Mouse (Mus musculus) lung, adult 2 months (tissue): ENCODE data around the gene Sergef. TPM values are rescaled to one million over a fixed set of nuclear protein-coding genes. Genes with fewer than 3 reads are reported as not detected.

Experiments used
- DNase-seq: peaks from one replicate; pipeline ENCODE4 v3.0.0; 2022
- H3K4me1 ChIP-seq: fragments of 200-500 bp; 2 replicates; pipeline ENCODE4 v1.6.1; 2011; ENCODE audit warnings: low read length; ENCODE audit not compliant: control insufficient read depth, insufficient read depth
- H3K4me3 ChIP-seq: fragments of 200-500 bp; replicated peaks from 2 replicates; pipeline ENCODE3; 2011; ENCODE audit warnings: low read depth, mild to moderate bottlenecking, control low read depth, low read length; ENCODE audit errors: extremely low read depth
- CTCF ChIP-seq: fragments of 200-500 bp; IDR thresholded peaks from 2 replicates; pipeline ENCODE4 v1.5.1; 2011; ENCODE audit warnings: mild to moderate bottlenecking, low read length, control low read depth; ENCODE audit not compliant: insufficient read depth
- POLR2A ChIP-seq: fragments of 200-500 bp; IDR thresholded peaks from 2 replicates; pipeline ENCODE4 v1.6.1; 2011; ENCODE audit warnings: low read depth, mild to moderate bottlenecking, control low read depth, low read length, borderline replicate concordance; ENCODE audit errors: extremely low read depth
- WGBS: fragments of 180-500 bp; shearing (Covaris S2); methylation state at CpG from one replicate; pipeline ENCODE4 v1.1.7; 2018; 5-methylcytosine and 5-hydroxymethylcytosine counted together
- polyA plus RNA-seq: library from polyadenylated mRNA; depleted of rRNA; stranded (reverse); fragments of >200 nt; gene quantifications from 2 replicates; pipeline ENCODE4 v1.2.3, GENCODE M21; 2012

Gene Sergef
- polyA plus RNA-seq, 1 experiment, result 9.5 TPM

- no peak for DNase-seq
- no peaks in the 10 kb centered on the region for H3K4me1 ChIP-seq
- TF ChIP-seq POLR2A (no peak), CTCF (no peak)
- H3K4me3 ChIP-seq, result no peak overlapping the region
- 35% methylated on average over 12 of the region's 12 CpGs for WGBS
These were observed 230.3 kb downstream of the Sergef start for GRCm38 (mm10) chr7:46409204-46409789.

GRCm38 (mm10) chr7:46408606-46409005, 231.0 kb downstream of the Sergef start:
- 76% methylated on average over 9 of the region's 9 CpGs for WGBS

DNA sequence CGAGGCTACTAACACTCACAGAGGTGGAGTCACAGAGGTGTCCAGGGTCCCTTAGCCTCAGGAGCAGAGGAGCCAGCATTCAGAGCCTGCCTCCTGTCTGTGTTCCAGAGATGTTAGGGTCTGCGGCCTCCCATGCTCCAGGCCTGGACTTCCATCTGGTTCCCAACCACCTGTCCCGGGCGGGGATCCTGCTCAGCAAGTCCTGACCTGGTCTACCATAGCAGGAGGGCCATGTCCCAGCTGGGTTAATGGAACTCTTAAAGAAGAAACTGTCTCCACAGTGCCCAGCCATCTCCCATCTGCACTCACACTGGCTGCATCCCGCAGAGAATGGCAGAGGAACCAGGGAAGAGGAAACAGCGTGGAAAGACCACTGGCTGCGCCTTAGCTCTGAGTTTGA, 234.9 kb downstream of the Sergef start:
- 81% methylated on average over 7 of the region's 7 CpGs for WGBS
- no peak overlapping the region for H3K4me3 ChIP-seq
- TF ChIP-seq POLR2A (no peak), CTCF (no peak)
- DNase-seq, result no peak
- no peaks in the 10 kb centered on the region for H3K4me1 ChIP-seq

More at GRCm38 (mm10) chr7:46408606-46409005, 231.0 kb downstream of the Sergef start:
- no peak for DNase-seq
- Histone ChIP-seq H3K4me1 (no peaks in the 10 kb centered on the region), H3K4me3 (no peak overlapping the region)
- TF ChIP-seq POLR2A, result no peak

GRCm38 (mm10) chr7:46403616-46404485, 235.8 kb downstream of the Sergef start:
- H3K4me1 ChIP-seq, result no peaks in the 10 kb centered on the region
- no peak for TF ChIP-seq CTCF
- no peak for TF ChIP-seq POLR2A
- no peak for DNase-seq
- H3K4me3 ChIP-seq, result no peak overlapping the region
- 81% methylated on average over 15 of the region's 15 CpGs for WGBS

DNA sequence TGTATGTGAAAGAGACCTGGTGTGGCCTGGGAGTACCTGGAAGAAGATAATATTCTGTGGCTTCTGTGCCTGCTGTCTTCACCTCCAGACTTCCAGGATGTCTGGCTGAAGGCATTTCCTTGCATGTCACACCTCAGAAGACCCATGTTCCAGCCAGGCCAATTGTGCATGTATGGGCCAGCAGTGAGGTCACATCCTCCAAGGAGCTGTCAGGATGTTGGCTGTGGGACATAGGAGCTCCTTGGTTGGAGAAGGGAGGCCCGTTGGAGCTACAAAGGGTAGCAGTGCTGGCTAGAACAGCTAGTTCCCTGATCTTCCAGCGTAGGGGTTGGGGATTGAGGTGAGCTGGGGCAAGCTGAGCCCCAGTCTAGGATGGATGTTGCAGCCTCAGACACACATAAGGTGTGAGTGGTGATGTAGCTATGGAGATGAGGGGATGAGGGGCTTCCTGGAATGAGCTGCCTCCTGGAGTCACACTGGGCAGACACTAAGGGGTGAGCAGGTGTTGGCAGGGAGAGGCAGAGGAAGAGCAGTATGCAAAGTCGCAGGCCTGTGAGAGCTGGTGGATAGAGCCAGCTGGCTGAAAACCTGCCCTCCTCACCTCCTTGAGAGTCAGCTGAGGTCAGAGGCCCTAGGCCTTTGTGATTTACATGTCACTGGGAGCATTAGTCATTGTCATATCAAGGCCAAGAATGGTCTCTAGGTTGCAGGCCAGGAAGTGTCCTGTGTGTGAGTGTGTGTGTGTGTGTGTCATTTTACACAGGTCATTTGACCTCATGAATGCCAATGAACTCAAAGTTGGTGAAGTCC, 238.0 kb downstream of the Sergef start:
- TF ChIP-seq CTCF (no peak), POLR2A (no peak)
- WGBS, result 62% methylated on average over 3 of the region's 3 CpGs

GRCm38 (mm10) chr7:46400346-46400745, 239.3 kb downstream of the Sergef start:
- Histone ChIP-seq H3K4me3 (no peak overlapping the region), H3K4me1 (no peaks in the 10 kb centered on the region)
- no peak for TF ChIP-seq CTCF
- no peak for TF ChIP-seq POLR2A
- DNase-seq, result no peak
- 34% methylated on average over 8 of the region's 8 CpGs for WGBS

More for the DNA sequence above, 238.0 kb downstream of the Sergef start:
- H3K4me3 ChIP-seq, result no peak overlapping the region
- H3K4me1 ChIP-seq, result no peaks in the 10 kb centered on the region
- DNase-seq, result no peak

DNA sequence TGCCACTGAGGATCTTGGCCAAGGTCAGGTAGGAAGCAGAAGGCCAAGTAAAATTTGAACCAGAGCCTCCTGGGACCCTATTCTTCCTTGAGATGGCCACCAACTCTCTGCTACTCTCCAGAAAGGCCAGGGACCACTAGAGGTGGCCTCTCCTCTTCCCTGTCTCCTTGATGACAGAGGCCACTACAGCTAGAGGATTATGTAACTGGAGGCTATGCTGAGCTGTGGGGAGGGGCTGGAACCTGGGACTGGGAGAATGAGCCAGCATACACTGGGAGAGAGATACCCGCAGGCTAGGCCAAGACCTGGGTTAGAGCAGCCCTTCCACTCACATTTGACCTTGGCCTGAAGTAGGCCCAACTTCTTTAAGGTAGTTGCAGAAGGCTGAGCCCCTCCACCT, 239.9 kb downstream of the Sergef start:
- TF ChIP-seq CTCF, result no peak
- no peak for TF ChIP-seq POLR2A
- H3K4me3 ChIP-seq, result no peak overlapping the region
- WGBS, result 100% methylated on average over 1 of the region's 1 CpGs
- DNase-seq, result no peak
- H3K4me1 ChIP-seq, result no peaks in the 10 kb centered on the region

DNA sequence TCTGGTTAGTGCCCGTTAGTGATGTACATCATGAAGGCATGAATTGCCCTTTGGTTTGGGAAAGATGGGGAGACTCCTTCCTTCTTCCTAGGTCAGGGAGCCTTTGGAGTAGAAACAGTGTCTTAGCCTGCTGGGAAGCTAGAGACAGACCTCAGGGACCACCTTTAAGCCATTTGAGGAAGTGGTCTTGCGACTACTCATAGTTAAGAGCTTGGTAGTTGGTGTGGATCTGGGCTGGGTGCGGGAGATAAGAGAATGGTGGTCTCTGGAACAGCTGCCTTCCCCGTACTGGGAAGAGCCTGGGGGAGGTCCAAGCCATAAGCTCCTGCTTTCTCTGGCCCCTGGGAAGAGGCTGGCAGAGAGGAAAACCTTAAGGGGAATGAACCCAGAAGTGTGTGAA, 241.0 kb downstream of the Sergef start:
- 52% methylated on average over 4 of the region's 4 CpGs for WGBS
- no peak for DNase-seq
- no peak overlapping the region for H3K4me3 ChIP-seq
- no peaks in the 10 kb centered on the region for H3K4me1 ChIP-seq
- no peak for TF ChIP-seq POLR2A
- no peak for TF ChIP-seq CTCF

GRCm38 (mm10) chr7:46397732-46398333, 241.8 kb downstream of the Sergef start:
- DNase-seq, result no peak
- no peak overlapping the region for H3K4me3 ChIP-seq
- 9% methylated on average over 70 of the region's 70 CpGs for WGBS
- no peaks in the 10 kb centered on the region for H3K4me1 ChIP-seq
- TF ChIP-seq POLR2A, result no peak
- no peak for TF ChIP-seq CTCF
